Mouse (Mus musculus): Measurements from ENCODE around the gene H2-DMb1. TPM values are rescaled to one million over a fixed set of nuclear protein-coding genes. Genes with fewer than 3 reads are reported as not detected.

Gene H2-DMb1
- 278 and 300 TPM in 2 replicates for total RNA-seq (2017)

DNA sequence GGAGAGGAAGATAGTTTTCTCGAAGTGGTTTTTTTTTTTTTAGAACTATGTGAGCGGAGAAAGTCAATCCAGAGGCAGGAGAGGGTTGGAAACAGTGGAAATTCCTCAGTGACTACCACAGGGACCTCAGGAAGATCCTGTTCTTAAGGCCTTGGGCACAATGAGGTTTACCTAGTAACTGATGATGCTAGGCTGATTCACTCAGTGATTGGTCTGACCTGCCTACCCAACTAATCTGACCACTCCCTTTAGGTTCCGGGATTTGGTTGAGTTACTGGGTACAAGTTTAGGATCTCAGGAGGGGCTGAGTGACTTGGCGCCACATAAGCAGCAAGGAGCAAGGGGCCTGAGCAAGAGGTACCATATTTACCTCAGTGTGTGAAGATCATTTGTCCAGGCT is at the start of gene H2-DMb1:
TSS of gene H2-DMb1 (plus strand) at position 150 of the 400 bp plus-strand sequence.
- peak; percentile 67 for ATAC-seq (ENCODE audit: extremely low read depth, insufficient number of reproducible peaks, low FRiP score, poor library complexity, severe bottlenecking)

DNA sequence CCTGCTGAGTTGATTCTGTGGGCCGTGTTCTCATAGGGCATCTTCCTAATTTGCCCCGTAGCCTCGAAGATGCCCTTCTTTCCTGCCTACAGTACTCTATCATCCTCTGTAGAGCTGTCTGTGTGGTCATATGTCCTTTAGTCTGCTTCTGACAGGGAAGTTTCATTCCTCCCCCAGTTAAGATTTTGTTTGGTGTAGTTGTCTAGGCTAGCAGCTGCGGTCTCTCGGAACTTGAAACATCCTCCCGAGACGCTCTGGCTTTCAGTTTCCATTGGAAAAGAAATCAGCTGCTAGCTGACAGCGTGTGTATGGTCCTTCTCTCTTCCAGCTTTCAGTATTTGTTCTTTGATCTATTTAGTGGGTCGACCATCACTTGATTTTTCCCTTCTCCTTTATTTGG is 48.1 kb upstream of the H2-DMb1 start:
- ATAC-seq (ENCODE audit: extremely low read depth, insufficient number of reproducible peaks, low FRiP score, poor library complexity, severe bottlenecking): no peak

GRCm38 (mm10) chr17:34106555-34106954 is 46.3 kb upstream of the H2-DMb1 start:
- no peak for ATAC-seq (ENCODE audit: extremely low read depth, insufficient number of reproducible peaks, low FRiP score, poor library complexity, severe bottlenecking)

DNA sequence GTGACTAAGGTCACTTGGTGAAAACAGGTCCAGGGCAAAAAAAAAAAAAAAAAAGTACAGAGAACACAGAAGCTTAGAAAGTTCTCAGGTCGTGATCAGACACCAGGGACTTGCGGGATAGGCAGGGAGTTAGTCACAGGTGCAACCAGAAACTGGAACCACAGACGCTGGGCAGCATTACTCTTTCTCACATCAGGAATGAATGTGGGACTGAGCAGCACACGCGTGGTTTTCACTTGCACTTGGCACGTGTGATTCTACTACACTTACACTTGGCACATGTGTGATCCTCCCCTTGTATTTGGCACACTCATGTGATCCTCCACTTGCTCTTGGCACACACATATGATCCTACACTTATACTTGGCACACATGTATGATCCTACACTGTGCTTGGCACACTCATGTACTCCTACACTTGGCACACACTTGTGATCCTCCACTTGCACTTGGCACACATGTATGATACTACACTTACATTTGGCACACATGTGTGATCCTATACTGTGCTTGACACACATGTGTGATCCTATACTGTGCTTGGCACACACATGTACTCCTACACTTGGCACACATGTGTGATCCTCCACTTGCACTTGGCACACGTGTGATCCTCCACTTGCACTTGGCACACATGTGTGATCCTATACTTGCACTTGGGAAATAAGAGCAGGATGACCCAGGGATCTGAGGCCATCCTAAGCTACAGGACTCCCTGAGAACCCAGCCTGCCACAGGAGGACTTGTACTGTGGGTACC is 45.6 kb upstream of the H2-DMb1 start:
- ATAC-seq (ENCODE audit: extremely low read depth, insufficient number of reproducible peaks, low FRiP score, poor library complexity, severe bottlenecking): no peak

GRCm38 (mm10) chr17:34108460-34108859 is 44.4 kb upstream of the H2-DMb1 start:
- no peak for ATAC-seq (ENCODE audit: extremely low read depth, insufficient number of reproducible peaks, low FRiP score, poor library complexity, severe bottlenecking)

DNA sequence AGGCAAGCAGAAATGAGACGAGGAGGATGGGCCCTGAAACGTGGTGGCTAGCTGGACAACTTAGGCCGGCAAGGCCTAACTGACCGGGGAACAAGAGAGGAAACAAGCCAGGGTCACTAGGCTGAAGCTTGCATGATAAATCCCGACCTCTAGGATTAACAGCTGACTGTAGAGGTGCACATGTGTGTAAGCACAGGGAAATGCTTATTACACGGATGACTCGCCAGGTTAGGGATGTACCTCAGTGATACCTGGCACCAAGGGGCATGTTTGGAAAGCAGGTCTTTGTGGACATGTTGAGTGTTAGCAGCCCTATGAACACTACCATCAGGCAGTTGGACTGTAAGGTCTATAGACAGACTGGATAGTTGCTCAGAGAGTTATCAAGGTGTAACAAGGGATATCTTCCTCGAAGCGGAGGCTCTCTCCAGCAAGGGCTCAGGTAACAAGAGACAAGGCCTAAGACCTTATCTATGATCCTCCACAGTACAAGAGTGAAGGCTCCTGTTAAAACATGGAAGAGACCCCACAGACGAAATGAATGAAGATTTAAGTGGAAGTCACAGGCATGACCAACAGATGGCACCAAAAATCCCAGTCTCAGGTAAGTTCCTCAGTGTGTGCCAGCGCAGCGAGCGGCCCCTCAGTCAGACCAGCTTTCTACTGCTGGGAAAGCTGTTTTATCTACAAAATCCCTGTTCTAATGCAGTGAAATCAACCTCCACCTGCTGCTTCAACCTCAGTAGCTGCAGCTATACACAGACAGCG is 43.6 kb upstream of the H2-DMb1 start:
- ATAC-seq (ENCODE audit: extremely low read depth, insufficient number of reproducible peaks, low FRiP score, poor library complexity, severe bottlenecking): peak; percentile 33; the same call in 1 of the 2 replicates

GRCm38 (mm10) chr17:34109806-34110195 is 43.1 kb upstream of the H2-DMb1 start:
- ATAC-seq (ENCODE audit: extremely low read depth, insufficient number of reproducible peaks, low FRiP score, poor library complexity, severe bottlenecking): no peak

- no peak for ATAC-seq (ENCODE audit: extremely low read depth, insufficient number of reproducible peaks, low FRiP score, poor library complexity, severe bottlenecking)
Measured at GRCm38 (mm10) chr17:34110309-34110708, 42.6 kb upstream of the H2-DMb1 start.

- no peak for ATAC-seq (ENCODE audit: extremely low read depth, insufficient number of reproducible peaks, low FRiP score, poor library complexity, severe bottlenecking)
Measured at GRCm38 (mm10) chr17:34114114-34114513, 38.8 kb upstream of the H2-DMb1 start.

DNA sequence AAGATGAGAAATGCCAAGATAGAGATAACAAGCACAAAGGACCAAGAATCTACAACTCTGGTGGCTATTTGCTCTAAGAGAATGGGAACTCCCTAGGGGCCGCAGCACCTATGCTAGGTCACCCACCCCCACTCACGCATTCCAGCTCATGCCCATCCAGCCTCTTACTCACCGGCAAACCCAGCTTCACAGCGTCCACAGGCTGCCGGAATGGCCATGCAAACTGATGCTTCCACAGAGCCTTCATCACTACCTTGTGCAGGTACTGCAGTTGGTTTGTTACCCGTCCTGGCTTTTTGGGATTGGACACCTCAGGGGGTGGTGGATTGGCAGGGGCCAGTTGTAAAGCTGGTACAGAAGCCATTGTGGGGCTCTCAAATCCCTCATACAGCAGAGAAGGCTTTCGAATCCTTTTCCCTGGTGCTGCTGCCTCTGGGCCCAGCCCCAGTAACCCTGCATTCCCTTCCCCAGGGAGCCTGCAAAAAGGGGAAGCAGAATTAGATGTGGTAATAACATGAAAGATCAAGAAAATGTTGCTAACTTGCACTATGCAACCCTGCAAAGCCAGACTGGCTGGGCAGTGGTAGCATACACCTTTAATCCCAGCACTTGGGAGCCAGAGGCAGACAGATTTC is 36.0 kb upstream of the H2-DMb1 start:
- no peak for ATAC-seq (ENCODE audit: extremely low read depth, insufficient number of reproducible peaks, low FRiP score, poor library complexity, severe bottlenecking)

- no peak for ATAC-seq (ENCODE audit: extremely low read depth, insufficient number of reproducible peaks, low FRiP score, poor library complexity, severe bottlenecking)
Measured at GRCm38 (mm10) chr17:34117421-34118112, 35.3 kb upstream of the H2-DMb1 start.

- no peak for ATAC-seq (ENCODE audit: extremely low read depth, insufficient number of reproducible peaks, low FRiP score, poor library complexity, severe bottlenecking)
Measured at GRCm38 (mm10) chr17:34118113-34118872, 34.6 kb upstream of the H2-DMb1 start.

GRCm38 (mm10) chr17:34118873-34119248 is 34.0 kb upstream of the H2-DMb1 start:
- ATAC-seq (ENCODE audit: extremely low read depth, insufficient number of reproducible peaks, low FRiP score, poor library complexity, severe bottlenecking): no peak

DNA sequence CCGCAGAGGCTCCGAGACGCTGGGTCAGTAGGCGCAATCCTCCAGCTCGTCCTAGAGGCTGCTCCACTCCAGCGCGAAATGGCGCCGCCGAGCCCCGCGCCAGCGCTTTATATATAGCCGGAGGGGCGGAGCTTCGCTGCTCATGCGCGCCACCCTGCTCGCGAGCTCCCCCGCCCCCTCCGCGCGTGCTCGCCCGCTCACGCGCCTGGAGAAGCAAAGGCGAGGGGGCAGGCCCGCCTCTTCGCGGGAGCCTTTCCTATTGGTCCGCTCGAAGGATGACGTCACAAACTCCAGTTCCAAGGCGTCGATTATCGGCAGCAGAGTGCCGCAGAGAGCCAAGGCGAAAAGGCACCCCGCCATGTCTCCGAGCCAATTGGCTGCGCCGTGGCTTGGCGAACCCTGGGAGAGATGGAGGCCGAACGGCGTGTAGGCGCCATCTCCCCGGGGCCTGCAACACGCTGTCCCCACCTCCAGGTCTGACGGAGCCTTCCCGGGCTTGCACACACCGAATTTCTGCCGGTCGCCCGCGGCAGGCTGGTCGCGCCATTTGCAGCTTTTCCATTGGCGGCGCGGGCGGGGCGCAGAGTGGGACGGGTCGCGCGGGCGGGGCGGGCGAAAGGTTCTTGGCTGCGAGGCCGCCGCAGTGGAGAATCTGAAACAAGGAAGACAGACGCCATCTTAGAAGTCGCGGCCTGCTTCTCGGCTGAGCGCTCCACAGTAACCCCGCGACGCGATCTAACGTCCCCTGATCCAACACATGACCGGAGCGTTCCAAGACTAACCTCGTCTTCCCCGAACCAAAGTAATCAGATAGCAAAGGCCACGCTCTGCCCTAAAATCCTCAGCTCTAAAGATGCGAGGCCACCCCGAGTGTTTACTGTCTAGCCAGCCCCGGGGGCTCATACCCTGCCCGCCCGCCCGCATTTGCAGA is 33.4 kb upstream of the H2-DMb1 start, which contains the start of gene H2-DMa:
TSS of gene H2-DMa (plus strand) at position 293 of the 931 bp plus-strand sequence.
- ATAC-seq (ENCODE audit: extremely low read depth, insufficient number of reproducible peaks, low FRiP score, poor library complexity, severe bottlenecking): peak; percentile 62

DNA sequence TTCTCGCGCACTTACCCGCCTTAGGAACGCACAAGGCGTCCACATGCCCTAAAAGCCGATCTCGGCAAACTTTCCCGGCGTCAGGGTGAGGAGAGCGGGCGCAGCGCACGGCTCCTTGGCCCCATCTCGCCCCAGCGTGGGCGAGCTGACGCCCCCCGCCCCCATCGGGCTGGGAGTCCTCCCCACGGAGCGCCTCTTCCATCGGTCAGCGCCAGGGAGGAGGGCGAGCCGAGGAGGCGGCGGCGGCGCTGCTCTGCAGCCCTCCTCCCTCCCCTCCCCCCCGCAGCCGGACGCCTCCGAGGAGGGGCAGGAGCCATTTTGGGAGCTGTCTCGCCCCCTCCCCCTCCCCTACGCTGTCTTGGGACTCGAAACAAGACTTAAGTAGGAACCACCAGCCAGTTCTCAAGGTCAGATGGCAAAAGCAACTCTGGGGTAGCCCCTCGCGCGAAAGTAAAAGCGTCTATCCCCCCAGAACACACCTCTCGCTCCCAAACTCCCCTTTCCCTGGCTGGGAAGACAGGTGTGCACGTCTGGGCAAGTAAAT is 32.6 kb upstream of the H2-DMb1 start:
- no peak for ATAC-seq (ENCODE audit: extremely low read depth, insufficient number of reproducible peaks, low FRiP score, poor library complexity, severe bottlenecking)

DNA sequence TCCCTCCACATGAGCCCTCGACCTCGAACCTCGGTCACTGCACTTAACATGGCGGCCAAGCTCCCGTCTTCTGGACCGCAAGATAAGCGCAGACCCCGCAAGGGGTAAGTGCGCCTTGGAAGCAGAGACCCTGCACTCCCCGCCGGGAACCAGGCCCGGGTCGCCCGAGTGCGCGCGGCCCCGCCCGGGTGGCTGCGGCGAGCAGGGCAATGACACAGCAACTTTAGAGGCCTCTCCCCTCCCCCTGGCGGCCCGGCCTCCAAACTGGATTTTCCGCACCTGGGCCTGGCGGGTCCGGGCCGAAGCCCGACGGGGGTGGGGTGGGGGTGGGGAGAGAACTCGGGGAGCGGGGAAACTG is 32.1 kb upstream of the H2-DMb1 start:
- no peak for ATAC-seq (ENCODE audit: extremely low read depth, insufficient number of reproducible peaks, low FRiP score, poor library complexity, severe bottlenecking)

- ATAC-seq (ENCODE audit: extremely low read depth, insufficient number of reproducible peaks, low FRiP score, poor library complexity, severe bottlenecking): no peak
Measured at GRCm38 (mm10) chr17:34121172-34121878, 31.5 kb upstream of the H2-DMb1 start.
